Mouse (Mus musculus) frontal cortex, adult (tissue): Measurements from ENCODE around the gene Erlin1.

Source experiments
- ATAC-seq: cut with Nextera tagmentation; 2 replicates; pipeline ENCODE4 v1.9.2; 2017; ENCODE audit warnings: mild to moderate bottlenecking, moderate library complexity, mixed read lengths; ENCODE audit not compliant: low TSS enrichment

The Erlin1 gene

GRCm38 (mm10) chr19:44069121-44069913 is at the start of gene Erlin1:
Gene Erlin1 (minus strand): TSS chr19:44069785.
- ATAC-seq, result peak; percentile 78

GRCm38 (mm10) chr19:44117793-44118192 is 48.2 kb upstream of the Erlin1 start:
- no peak for ATAC-seq

- ATAC-seq, result peak; percentile 29; the same call in 1 of the 2 replicates
Measured at GRCm38 (mm10) chr19:44111706-44112105, 42.1 kb upstream of the Erlin1 start.

- ATAC-seq, result no peak
Measured at GRCm38 (mm10) chr19:44110356-44110755, 40.8 kb upstream of the Erlin1 start.

GRCm38 (mm10) chr19:44108996-44109395 is 39.4 kb upstream of the Erlin1 start:
- ATAC-seq, result no peak

GRCm38 (mm10) chr19:44107661-44108521 is 38.3 kb upstream of the Erlin1 start:
- no peak for ATAC-seq

GRCm38 (mm10) chr19:44106831-44107660 is 37.5 kb upstream of the Erlin1 start, which contains the start of gene Chuk:
Gene Chuk (minus strand): TSS chr19:44107480.
- ATAC-seq, result peak; percentile 99

- no peak for ATAC-seq
Measured at GRCm38 (mm10) chr19:44104393-44104792, 34.8 kb upstream of the Erlin1 start.

GRCm38 (mm10) chr19:44103001-44103400 is 33.4 kb upstream of the Erlin1 start:
- no peak for ATAC-seq

GRCm38 (mm10) chr19:44100840-44101239 is 31.3 kb upstream of the Erlin1 start:
- ATAC-seq, result no peak

GRCm38 (mm10) chr19:44086278-44086677 is 16.7 kb upstream of the Erlin1 start:
- no peak for ATAC-seq

GRCm38 (mm10) chr19:44080920-44081319 is 11.3 kb upstream of the Erlin1 start:
- ATAC-seq, result peak; percentile 90

GRCm38 (mm10) chr19:44080023-44080422 is 10.4 kb upstream of the Erlin1 start:
- peak; percentile 74 for ATAC-seq

GRCm38 (mm10) chr19:44077024-44077423 is 7.4 kb upstream of the Erlin1 start:
- ATAC-seq, result no peak

GRCm38 (mm10) chr19:44076457-44076856 is 6.9 kb upstream of the Erlin1 start:
- ATAC-seq, result no peak

GRCm38 (mm10) chr19:44074986-44075385 is 5.4 kb upstream of the Erlin1 start:
- ATAC-seq, result no peak

GRCm38 (mm10) chr19:44071166-44071565 is 1.6 kb upstream of the Erlin1 start:
- no peak for ATAC-seq

- no peak for ATAC-seq
Measured at GRCm38 (mm10) chr19:44069914-44070232, 288 bp upstream of the Erlin1 start.

- ATAC-seq, result no peak
Measured at GRCm38 (mm10) chr19:44068232-44068631, 1.4 kb downstream of the Erlin1 start.

- no peak for ATAC-seq
Measured at GRCm38 (mm10) chr19:44067323-44068049, 2.1 kb downstream of the Erlin1 start.

GRCm38 (mm10) chr19:44064734-44065133 is 4.9 kb downstream of the Erlin1 start:
- no peak for ATAC-seq
